Mouse (Mus musculus) kidney, adult 2 months (tissue): Measurements from ENCODE around the gene Cd151. TPM values are rescaled to one million over a fixed set of nuclear protein-coding genes. Genes with fewer than 3 reads are reported as not detected.

Experiments used
- DNase-seq: peaks from one replicate; pipeline ENCODE4 v3.0.0; 2021
- H3K27ac ChIP-seq: fragments of 200-500 bp; 2 replicates; pipeline ENCODE4 v1.5.1; 2012; ENCODE audit warnings: low read depth, low read length, control low read depth, inconsistent platforms; ENCODE audit not compliant: insufficient read depth
- H3K27me3 ChIP-seq: fragments of 200-500 bp; replicated peaks from 2 replicates; pipeline ENCODE4 v1.6.1; 2012; ENCODE audit warnings: mild to moderate bottlenecking, moderate library complexity, low read length, inconsistent platforms; ENCODE audit not compliant: control insufficient read depth, insufficient read depth
- H3K36me3 ChIP-seq: fragments of 200-500 bp; 2 replicates; pipeline ENCODE4 v1.6.1; 2012; ENCODE audit warnings: mild to moderate bottlenecking, moderate library complexity, low read length, inconsistent platforms; ENCODE audit not compliant: control insufficient read depth, insufficient read depth
- H3K4me1 ChIP-seq: fragments of 200-500 bp; 2 replicates; pipeline ENCODE4 v1.6.1; 2011; ENCODE audit warnings: low read length; ENCODE audit not compliant: control insufficient read depth, insufficient read depth
- H3K4me3 ChIP-seq: fragments of 200-500 bp; 2 replicates; pipeline ENCODE4 v1.5.1; 2011; ENCODE audit warnings: mild to moderate bottlenecking, low read depth, low read length, control low read depth; ENCODE audit not compliant: insufficient read depth
- CTCF ChIP-seq: fragments of 200-500 bp; conservative IDR thresholded peaks from 2 replicates; pipeline ENCODE4 v1.5.1; 2011; ENCODE audit warnings: low read depth, mild to moderate bottlenecking, control low read depth, low read length, moderate library complexity, mixed read lengths; ENCODE audit not compliant: insufficient read depth, insufficient read length
- POLR2A ChIP-seq: fragments of 200-500 bp; IDR thresholded peaks from one replicate; pipeline ENCODE4 v1.6.1; 2011; ENCODE audit warnings: low read depth, low read length, control low read depth
- WGBS: fragments of 180-500 bp; shearing (Covaris S2); methylation state at CpG from one replicate; pipeline ENCODE4 v1.1.7; 2018; 5-methylcytosine and 5-hydroxymethylcytosine counted together
- polyA plus RNA-seq: library from polyadenylated mRNA; depleted of rRNA; stranded (reverse); fragments of >200 nt; gene quantifications from 2 replicates; pipeline ENCODE4 v1.2.3, GENCODE M21; 2012

The Cd151 gene
- polyA plus RNA-seq, 1 experiment, result 274 TPM

GRCm38 (mm10) chr7:141492738-141493137, 25.5 kb downstream of the Cd151 start:
- no peaks in the 10 kb centered on the region for H3K27me3 ChIP-seq
- no peak overlapping the region for H3K4me3 ChIP-seq
- no peaks in the 10 kb centered on the region; the same call in 1 of the 2 replicates for H3K36me3 ChIP-seq
- no peaks in the 10 kb centered on the region for H3K4me1 ChIP-seq
- no peak for TF ChIP-seq POLR2A
- no peak for TF ChIP-seq CTCF
- no peak overlapping the region for H3K27ac ChIP-seq
- WGBS, result 91% methylated on average over 5 of the region's 5 CpGs
- DNase-seq, result no peak

DNA sequence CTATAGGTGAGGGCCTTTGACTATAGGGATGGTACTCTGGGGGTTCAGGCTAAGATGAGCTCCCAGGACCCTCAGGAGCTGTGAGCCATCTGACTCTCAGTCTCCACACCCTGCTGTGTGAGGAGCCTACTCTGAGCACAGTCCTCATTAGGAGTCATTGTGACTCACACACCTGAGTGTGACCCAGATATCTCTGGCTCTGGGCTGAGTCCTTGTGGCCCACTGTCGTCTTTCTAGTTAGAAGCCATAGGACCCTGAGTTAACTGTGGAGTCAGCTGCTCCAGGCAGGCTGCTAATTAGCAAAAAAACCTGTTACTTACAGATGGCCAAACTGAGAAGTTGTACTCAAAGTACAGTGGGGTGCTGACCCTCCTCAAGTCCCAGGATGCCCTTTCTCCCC, 26.5 kb downstream of the Cd151 start:
- Histone ChIP-seq H3K27me3 (no peaks in the 10 kb centered on the region), H3K4me1 (no peaks in the 10 kb centered on the region), H3K36me3 (no peaks in the 10 kb centered on the region; the same call in 1 of the 2 replicates), H3K27ac (no peak overlapping the region), H3K4me3 (no peak overlapping the region)
- no peak for TF ChIP-seq POLR2A
- no peak for DNase-seq
- 85% methylated on average over 1 of the region's 1 CpGs for WGBS

GRCm38 (mm10) chr7:141495379-141495778, 28.2 kb downstream of the Cd151 start:
- DNase-seq, result no peak
- no peak for TF ChIP-seq POLR2A
- TF ChIP-seq CTCF, result no peak
- H3K36me3 ChIP-seq, result no peaks in the 10 kb centered on the region; the same call in 1 of the 2 replicates
- H3K27me3 ChIP-seq, result no peaks in the 10 kb centered on the region
- H3K4me1 ChIP-seq, result no peaks in the 10 kb centered on the region
- H3K27ac ChIP-seq, result no peak overlapping the region
- H3K4me3 ChIP-seq, result no peak overlapping the region
- 85% methylated on average over 2 of the region's 2 CpGs for WGBS

GRCm38 (mm10) chr7:141495940-141496339, 28.7 kb downstream of the Cd151 start:
- no peak for DNase-seq
- Histone ChIP-seq H3K4me3 (no peak overlapping the region), H3K27ac (no peak overlapping the region), H3K27me3 (no peaks in the 10 kb centered on the region), H3K36me3 (no peaks in the 10 kb centered on the region; the same call in 1 of the 2 replicates), H3K4me1 (no peaks in the 10 kb centered on the region)
- TF ChIP-seq CTCF, result no peak
- TF ChIP-seq POLR2A, result no peak
- WGBS, result 84% methylated on average over 4 of the region's 4 CpGs

DNA sequence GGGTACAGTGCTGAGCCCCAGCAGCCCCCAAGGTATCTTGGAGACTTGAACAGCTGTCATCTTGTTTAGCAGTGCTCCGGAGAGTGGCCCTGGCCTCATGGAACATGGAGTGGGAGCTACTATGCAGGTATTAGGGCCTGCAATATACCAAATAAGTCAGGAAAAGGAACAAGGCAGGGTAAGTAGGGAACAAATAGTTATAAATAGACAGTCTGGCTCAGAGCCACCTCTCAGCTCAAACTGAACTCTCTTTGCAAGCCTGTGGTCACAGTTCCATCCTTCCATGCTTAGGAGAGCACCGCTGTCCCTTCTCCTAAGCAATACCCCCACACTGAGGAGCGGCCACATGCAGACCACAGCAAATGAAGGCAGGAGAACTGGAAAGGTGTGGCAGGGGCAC, 30.4 kb downstream of the Cd151 start:
- H3K27ac ChIP-seq, result no peak overlapping the region
- no peaks in the 10 kb centered on the region for H3K27me3 ChIP-seq
- TF ChIP-seq POLR2A (no peak), CTCF (no peak)
- no peak for DNase-seq
- H3K4me1 ChIP-seq, result no peaks in the 10 kb centered on the region
- WGBS, result 74% methylated on average over 3 of the region's 3 CpGs
- no peak overlapping the region for H3K4me3 ChIP-seq
- H3K36me3 ChIP-seq, result no peaks in the 10 kb centered on the region; the same call in 1 of the 2 replicates

- DNase-seq, result no peak
- no peaks in the 10 kb centered on the region for H3K27me3 ChIP-seq
- 86% methylated on average over 7 of the region's 7 CpGs for WGBS
- no peaks in the 10 kb centered on the region for H3K36me3 ChIP-seq
- no peak overlapping the region for H3K4me3 ChIP-seq
- TF ChIP-seq CTCF, result no peak
- TF ChIP-seq POLR2A, result no peak
- no peak overlapping the region for H3K27ac ChIP-seq
- H3K4me1 ChIP-seq, result no peaks in the 10 kb centered on the region
These were observed 34.8 kb downstream of the Cd151 start for GRCm38 (mm10) chr7:141501820-141502555.

- Histone ChIP-seq H3K27ac (no peak overlapping the region), H3K27me3 (no peaks in the 10 kb centered on the region), H3K36me3 (no peaks in the 10 kb centered on the region), H3K4me1 (no peaks in the 10 kb centered on the region), H3K4me3 (no peak overlapping the region)
- no peak for DNase-seq
- TF ChIP-seq CTCF, result no peak
- no peak for TF ChIP-seq POLR2A
- 96% methylated on average over 5 of the region's 5 CpGs for WGBS
These were observed 35.3 kb downstream of the Cd151 start for GRCm38 (mm10) chr7:141502556-141502905.

GRCm38 (mm10) chr7:141506278-141506677, 39.1 kb downstream of the Cd151 start:
- no peak overlapping the region for H3K4me3 ChIP-seq
- no peaks in the 10 kb centered on the region for H3K36me3 ChIP-seq
- no peak overlapping the region for H3K27ac ChIP-seq
- WGBS, result 95% methylated on average over 2 of the region's 2 CpGs
- no peak for DNase-seq
- TF ChIP-seq CTCF (no peak), POLR2A (no peak)
- H3K27me3 ChIP-seq, result no peaks in the 10 kb centered on the region
- H3K4me1 ChIP-seq, result no peaks in the 10 kb centered on the region
